Mouse (Mus musculus): ENCODE results near the gene Trrap. TPM values are rescaled to one million over a fixed set of nuclear protein-coding genes. Genes with fewer than 3 reads are reported as not detected.

Gene Trrap
- polyA plus RNA-seq, 1 experiment from 2014 or later, result 57.6 TPM

- Histone ChIP-seq H3K27ac (ENCODE audit: low read length) (no peak overlapping the region), H3K9me3 (replicated peaks; ENCODE audit: control insufficient read depth, low read length) (no peaks in the 10 kb centered on the region), H3K9ac (ENCODE audit: low read length) (no peak overlapping the region), H3K4me3 (replicated peaks; ENCODE audit: low read length) (no peak overlapping the region), H3K36me3 (ENCODE audit: control insufficient read depth, insufficient read depth, low read length) (0 out of 2 replicates have a peak, but pooled peaks cover 5% of the 10 kb centered on the region), H3K4me2 (ENCODE audit: low read depth, low read length) (no peak overlapping the region), H3K4me1 (ENCODE audit: control insufficient read depth, insufficient read depth, low read length) (peaks cover 10% of the 10 kb centered on the region), H3K27me3 (ENCODE audit: control insufficient read depth, insufficient read depth, low read length) (peaks cover 9% of the 10 kb centered on the region)
- WGBS, result 68% methylated on average over 11 of the region's 11 CpGs
- ATAC-seq (ENCODE audit: insufficient read depth, low FRiP score), result no peak
Observed at GRCm38 (mm10) chr5:144766646-144767045, 886 bp upstream of the Trrap start.

- peak overlapping the region; percentile 97 for H3K27ac ChIP-seq (ENCODE audit: low read length)
- H3K4me3 ChIP-seq (replicated peaks; ENCODE audit: low read length), result peak overlapping the region; percentile 97
- WGBS, result under 1% methylated on average over 91 of the region's 92 CpGs
- peak overlapping the region; percentile 97 for H3K9ac ChIP-seq (ENCODE audit: low read length)
- peaks cover 10% of the 10 kb centered on the region for H3K4me1 ChIP-seq (ENCODE audit: control insufficient read depth, insufficient read depth, low read length)
- H3K9me3 ChIP-seq (replicated peaks; ENCODE audit: control insufficient read depth, low read length), result no peaks in the 10 kb centered on the region
- ATAC-seq (ENCODE audit: insufficient read depth, low FRiP score), result peak; percentile 93
- no peaks in the 10 kb centered on the region for H3K27me3 ChIP-seq (ENCODE audit: control insufficient read depth, insufficient read depth, low read length)
- H3K4me2 ChIP-seq (ENCODE audit: low read depth, low read length), result peak overlapping the region; percentile 90
- H3K36me3 ChIP-seq (ENCODE audit: control insufficient read depth, insufficient read depth, low read length), result 0 out of 2 replicates have a peak, but pooled peaks cover 5% of the 10 kb centered on the region
Observed at GRCm38 (mm10) chr5:144767911-144768841, 644 bp downstream of the Trrap start.

GRCm38 (mm10) chr5:144769067-144769482, 1.5 kb downstream of the Trrap start:
- Histone ChIP-seq H3K9ac (ENCODE audit: low read length) (peak overlapping the region; percentile 97), H3K4me2 (ENCODE audit: low read depth, low read length) (peak overlapping the region; percentile 90), H3K27me3 (ENCODE audit: control insufficient read depth, insufficient read depth, low read length) (no peaks in the 10 kb centered on the region), H3K9me3 (replicated peaks; ENCODE audit: control insufficient read depth, low read length) (no peaks in the 10 kb centered on the region), H3K27ac (ENCODE audit: low read length) (peak overlapping the region; percentile 97; the same call in 1 of the 2 replicates), H3K36me3 (ENCODE audit: control insufficient read depth, insufficient read depth, low read length) (0 out of 2 replicates have a peak, but pooled peaks cover 5% of the 10 kb centered on the region), H3K4me1 (ENCODE audit: control insufficient read depth, insufficient read depth, low read length) (peaks cover 10% of the 10 kb centered on the region), H3K4me3 (replicated peaks; ENCODE audit: low read length) (peak overlapping the region; percentile 97)
- WGBS, result 11% methylated on average over 8 of the region's 8 CpGs
- ATAC-seq (ENCODE audit: insufficient read depth, low FRiP score), result peak; percentile 9; the same call in 1 of the 2 replicates

- H3K9me3 ChIP-seq (replicated peaks; ENCODE audit: control insufficient read depth, low read length), result no peaks in the 10 kb centered on the region
- no peaks in the 10 kb centered on the region for H3K27me3 ChIP-seq (ENCODE audit: control insufficient read depth, insufficient read depth, low read length)
- 88% methylated on average over 6 of the region's 6 CpGs for WGBS
- H3K9ac ChIP-seq (ENCODE audit: low read length), result no peak overlapping the region
- H3K4me2 ChIP-seq (ENCODE audit: low read depth, low read length), result no peak overlapping the region
- ATAC-seq (ENCODE audit: insufficient read depth, low FRiP score), result no peak
- H3K4me3 ChIP-seq (replicated peaks; ENCODE audit: low read length), result no peak overlapping the region
- no peak overlapping the region for H3K27ac ChIP-seq (ENCODE audit: low read length)
- H3K4me1 ChIP-seq (ENCODE audit: control insufficient read depth, insufficient read depth, low read length), result peaks cover 10% of the 10 kb centered on the region
- peaks cover 14% of the 10 kb centered on the region; the same call in 1 of the 2 replicates for H3K36me3 ChIP-seq (ENCODE audit: control insufficient read depth, insufficient read depth, low read length)
Observed at GRCm38 (mm10) chr5:144773231-144773630, 5.7 kb downstream of the Trrap start.

GRCm38 (mm10) chr5:144780654-144781053, 13.1 kb downstream of the Trrap start:
- Histone ChIP-seq H3K9me3 (replicated peaks; ENCODE audit: control insufficient read depth, low read length) (no peaks in the 10 kb centered on the region), H3K4me1 (ENCODE audit: control insufficient read depth, insufficient read depth, low read length) (no peaks in the 10 kb centered on the region), H3K27me3 (ENCODE audit: control insufficient read depth, insufficient read depth, low read length) (no peaks in the 10 kb centered on the region), H3K4me2 (ENCODE audit: low read depth, low read length) (no peak overlapping the region), H3K27ac (ENCODE audit: low read length) (no peak overlapping the region), H3K4me3 (replicated peaks; ENCODE audit: low read length) (no peak overlapping the region), H3K36me3 (ENCODE audit: control insufficient read depth, insufficient read depth, low read length) (peaks cover 28% of the 10 kb centered on the region), H3K9ac (ENCODE audit: low read length) (no peak overlapping the region)
- no peak for ATAC-seq (ENCODE audit: insufficient read depth, low FRiP score)
- WGBS, result 75% methylated on average over 8 of the region's 8 CpGs

DNA sequence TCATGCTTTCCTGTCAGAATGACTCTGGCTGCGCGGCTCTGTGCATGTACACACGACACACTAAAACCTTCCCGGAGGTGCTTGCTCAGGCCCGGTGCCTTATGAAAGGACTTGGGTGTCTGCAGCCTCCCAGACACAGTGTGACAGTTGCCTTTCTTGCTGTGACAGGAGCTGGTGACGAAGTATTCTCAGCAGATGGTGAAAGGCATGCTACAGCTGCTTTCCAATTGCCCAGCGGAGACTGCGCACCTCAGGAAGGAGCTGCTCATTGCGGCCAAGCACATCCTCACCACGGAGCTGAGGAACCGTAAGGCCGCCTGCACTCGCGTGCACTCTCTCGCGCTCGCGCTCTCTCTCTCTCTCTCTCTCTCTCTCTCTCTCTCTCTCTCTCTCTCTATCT, 18.9 kb downstream of the Trrap start:
- WGBS, result 95% methylated on average over 18 of the region's 18 CpGs
- no peak overlapping the region for H3K4me3 ChIP-seq (replicated peaks; ENCODE audit: low read length)
- H3K36me3 ChIP-seq (ENCODE audit: control insufficient read depth, insufficient read depth, low read length), result peaks cover 40% of the 10 kb centered on the region

GRCm38 (mm10) chr5:144793374-144793773, 25.8 kb downstream of the Trrap start:
- no peaks in the 10 kb centered on the region for H3K4me1 ChIP-seq (ENCODE audit: control insufficient read depth, insufficient read depth, low read length)
- no peak overlapping the region for H3K4me2 ChIP-seq (ENCODE audit: low read depth, low read length)
- 89% methylated on average over 5 of the region's 5 CpGs for WGBS
- no peaks in the 10 kb centered on the region for H3K27me3 ChIP-seq (ENCODE audit: control insufficient read depth, insufficient read depth, low read length)
- H3K9ac ChIP-seq (ENCODE audit: low read length), result no peak overlapping the region
- H3K27ac ChIP-seq (ENCODE audit: low read length), result no peak overlapping the region
- no peak for ATAC-seq (ENCODE audit: insufficient read depth, low FRiP score)
- no peaks in the 10 kb centered on the region for H3K9me3 ChIP-seq (replicated peaks; ENCODE audit: control insufficient read depth, low read length)
- H3K4me3 ChIP-seq (replicated peaks; ENCODE audit: low read length), result no peak overlapping the region
- H3K36me3 ChIP-seq (ENCODE audit: control insufficient read depth, insufficient read depth, low read length), result peaks cover 53% of the 10 kb centered on the region

More for the DNA sequence above, 18.9 kb downstream of the Trrap start:
- no peak for ATAC-seq (ENCODE audit: insufficient read depth, low FRiP score)
- H3K9ac ChIP-seq (ENCODE audit: low read length), result no peak overlapping the region
- H3K27ac ChIP-seq (ENCODE audit: low read length), result no peak overlapping the region
- no peaks in the 10 kb centered on the region for H3K27me3 ChIP-seq (ENCODE audit: control insufficient read depth, insufficient read depth, low read length)
- no peaks in the 10 kb centered on the region for H3K9me3 ChIP-seq (replicated peaks; ENCODE audit: control insufficient read depth, low read length)
- H3K4me1 ChIP-seq (ENCODE audit: control insufficient read depth, insufficient read depth, low read length), result no peaks in the 10 kb centered on the region
- H3K4me2 ChIP-seq (ENCODE audit: low read depth, low read length), result no peak overlapping the region

DNA sequence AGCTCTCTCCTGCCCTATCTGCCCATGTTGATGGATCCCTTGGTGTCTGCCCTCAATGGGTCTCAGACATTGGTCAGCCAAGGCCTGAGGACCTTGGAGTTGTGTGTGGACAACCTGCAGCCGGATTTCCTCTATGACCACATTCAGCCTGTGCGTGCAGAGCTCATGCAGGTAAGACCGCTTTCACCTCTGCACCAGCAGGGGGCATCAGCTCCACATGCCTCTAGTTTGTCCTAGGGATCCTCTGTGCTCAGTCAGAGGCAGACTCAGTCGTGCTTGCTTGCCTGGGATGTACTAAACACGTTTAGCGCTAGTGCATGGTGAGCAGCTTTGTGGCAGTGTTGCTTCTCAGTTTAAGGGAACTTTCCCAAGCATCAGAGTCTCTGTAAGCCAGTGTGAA, 27.2 kb downstream of the Trrap start:
- peaks cover 57% of the 10 kb centered on the region for H3K36me3 ChIP-seq (ENCODE audit: control insufficient read depth, insufficient read depth, low read length)
- no peak for ATAC-seq (ENCODE audit: insufficient read depth, low FRiP score)
- H3K4me2 ChIP-seq (ENCODE audit: low read depth, low read length), result no peak overlapping the region
- 75% methylated on average over 6 of the region's 6 CpGs for WGBS
- H3K27me3 ChIP-seq (ENCODE audit: control insufficient read depth, insufficient read depth, low read length), result no peaks in the 10 kb centered on the region
- no peak overlapping the region for H3K9ac ChIP-seq (ENCODE audit: low read length)
- H3K4me3 ChIP-seq (replicated peaks; ENCODE audit: low read length), result no peak overlapping the region
- H3K4me1 ChIP-seq (ENCODE audit: control insufficient read depth, insufficient read depth, low read length), result no peaks in the 10 kb centered on the region
- no peak overlapping the region for H3K27ac ChIP-seq (ENCODE audit: low read length)
- no peaks in the 10 kb centered on the region for H3K9me3 ChIP-seq (replicated peaks; ENCODE audit: control insufficient read depth, low read length)

GRCm38 (mm10) chr5:144797116-144797515, 29.6 kb downstream of the Trrap start:
- no peaks in the 10 kb centered on the region for H3K9me3 ChIP-seq (replicated peaks; ENCODE audit: control insufficient read depth, low read length)
- H3K4me1 ChIP-seq (ENCODE audit: control insufficient read depth, insufficient read depth, low read length), result no peaks in the 10 kb centered on the region
- no peak for ATAC-seq (ENCODE audit: insufficient read depth, low FRiP score)
- no peak overlapping the region for H3K4me3 ChIP-seq (replicated peaks; ENCODE audit: low read length)
- H3K27ac ChIP-seq (ENCODE audit: low read length), result no peak overlapping the region
- H3K4me2 ChIP-seq (ENCODE audit: low read depth, low read length), result no peak overlapping the region
- WGBS, result 90% methylated on average over 7 of the region's 7 CpGs
- H3K27me3 ChIP-seq (ENCODE audit: control insufficient read depth, insufficient read depth, low read length), result no peaks in the 10 kb centered on the region
- no peak overlapping the region for H3K9ac ChIP-seq (ENCODE audit: low read length)
- peaks cover 48% of the 10 kb centered on the region for H3K36me3 ChIP-seq (ENCODE audit: control insufficient read depth, insufficient read depth, low read length)
